Comparison of ENCODE assay signal across 26 mouse cellular contexts in genomic region chr7:141642375-141642774, GRCm38 (mm10). TPM values are rescaled to one million over a fixed set of nuclear protein-coding genes. Genes with fewer than 3 reads are reported as not detected.
"Had no signal": no experiment of that assay in that cellular context is flagged by ENCODE, and none has a peak within 500 bp of the region (broad histone marks: within the 10 kb centered on the region; RNA-seq: fewer than 3 reads in every experiment).

No protein-coding gene starts in this region.

- H3K4me1 ChIP-seq: limb, embryonic 12.5 days; limb, embryonic 15.5 days; midbrain, embryonic 12.5 days; neural tube, embryonic 13.5 days; stomach, embryonic 15.5 days had no signal

- H3K36me3 ChIP-seq: limb, embryonic 12.5 days; limb, embryonic 15.5 days; midbrain, embryonic 12.5 days; neural tube, embryonic 13.5 days; stomach, embryonic 15.5 days had no signal

- H3K27ac ChIP-seq: limb, embryonic 12.5 days; limb, embryonic 15.5 days; liver, embryonic 14.5 days; macrophage; midbrain, embryonic 12.5 days; neural tube, embryonic 13.5 days; stomach, embryonic 15.5 days had no signal

- H3K9ac ChIP-seq: limb, embryonic 12.5 days; limb, embryonic 15.5 days; liver, embryonic 14.5 days; liver, postnatal 0 days; lung, embryonic 14.5 days; midbrain, embryonic 12.5 days; neural tube, embryonic 13.5 days; stomach, embryonic 15.5 days had no signal

- H3K9me3 ChIP-seq: limb, embryonic 12.5 days; limb, embryonic 15.5 days; midbrain, embryonic 12.5 days; neural tube, embryonic 13.5 days; stomach, embryonic 15.5 days had no signal

- ATAC-seq: intestine, embryonic 16.5 days; lung, postnatal 0 days; midbrain, embryonic 16.5 days had no signal

- H3K4me3 ChIP-seq: limb, embryonic 12.5 days; limb, embryonic 15.5 days; midbrain, embryonic 12.5 days; myocyte; neural tube, embryonic 13.5 days; stomach, embryonic 15.5 days had no signal

- DNase-seq: left cerebral cortex, postnatal 4 days; liver, postnatal 0 days; lung, embryonic 14.5 days; retina, postnatal 1 day; right cerebral cortex, postnatal 25 days; spleen, adult 18-20 months; thymus, postnatal 36 days had no signal

- H3K27me3 ChIP-seq: limb, embryonic 12.5 days; limb, embryonic 15.5 days; midbrain, embryonic 12.5 days; neural tube, embryonic 13.5 days; stomach, embryonic 15.5 days had no signal

- H3K4me2 ChIP-seq: limb, embryonic 12.5 days; limb, embryonic 15.5 days; liver, embryonic 11.5 days; lung, embryonic 14.5 days; midbrain, embryonic 12.5 days; neural tube, embryonic 13.5 days; stomach, embryonic 15.5 days had no signal

RNA-seq across cellular contexts. Expression of gene Muc6, which starts 12.7 kb away (rescaled TPM):
- total RNA-seq: layer of hippocampus, adult 18-20 months; layer of hippocampus, postnatal 14 days; left cerebral cortex, adult 8-10 months; left cerebral cortex, postnatal 14 days; left cerebral cortex, postnatal 4 days; neutrophil, adult 5-6 weeks had no signal

RNA-seq across cellular contexts. Expression of gene Muc2, which starts 47.8 kb away (rescaled TPM):
- total RNA-seq: layer of hippocampus, adult 18-20 months; megakaryocyte, adult 5-6 weeks; monocyte, adult 5-6 weeks; neutrophil, adult 5-6 weeks had no signal
- polyA plus RNA-seq: lung, embryonic 14.5 days; myocyte had no signal
